Mouse (Mus musculus) large intestine, adult 2 months (tissue): ENCODE results near the gene Gas2l3. TPM values are rescaled to one million over a fixed set of nuclear protein-coding genes. Genes with fewer than 3 reads are reported as not detected.

Experiments
- DNase-seq: peaks from one replicate; pipeline ENCODE4 v3.0.0-alpha.2; 2012; ENCODE audit warnings: low read depth, low spot score
- WGBS: fragments of 180-500 bp; shearing (Covaris S2); methylation state at CpG from one replicate; pipeline ENCODE4 v1.1.7; 2018; 5-methylcytosine and 5-hydroxymethylcytosine counted together
- polyA plus RNA-seq: library from polyadenylated mRNA; depleted of rRNA; stranded (reverse); fragments of >200 nt; gene quantifications from 2 replicates; pipeline ENCODE4 v1.2.3, GENCODE M21; 2012; rRNA removed

Gas2l3 gene
- polyA plus RNA-seq, 1 experiment: 1.5 TPM

DNA sequence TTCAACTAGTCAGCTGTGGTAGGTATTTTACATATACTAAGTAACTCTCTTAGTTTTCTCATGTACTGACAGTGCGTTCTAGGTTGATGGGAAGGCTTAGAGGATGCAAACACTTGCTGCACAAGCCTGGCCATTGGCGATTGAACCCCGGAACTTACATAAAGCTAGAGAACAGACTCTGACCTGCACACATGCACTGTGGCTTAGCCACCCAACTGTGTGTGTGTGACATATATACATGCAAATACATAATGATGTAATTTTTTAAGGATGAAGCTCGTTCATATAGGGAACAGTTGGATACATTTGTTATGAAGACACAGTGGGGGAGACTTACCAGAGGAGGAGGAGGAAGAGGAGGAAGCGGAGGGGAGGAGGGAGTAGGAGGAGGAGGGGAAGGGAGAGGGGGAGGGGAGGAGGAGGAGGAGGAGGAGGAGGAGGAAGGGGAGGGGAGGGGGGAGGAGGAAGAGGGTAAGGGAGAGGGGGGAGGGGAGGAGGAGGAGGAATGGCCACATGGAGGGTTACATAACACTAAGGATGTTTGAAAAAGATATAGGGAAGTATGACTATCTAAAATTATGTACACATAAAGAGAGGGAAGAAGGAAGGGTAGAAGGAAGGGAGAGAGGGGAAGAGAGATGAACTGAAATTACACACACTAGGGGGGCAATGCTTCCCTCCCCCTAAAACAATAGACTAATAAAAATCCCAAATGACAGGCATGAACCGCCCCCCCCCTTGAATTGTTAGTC, 36.9 kb downstream of the Gas2l3 start:
- 68% methylated on average over 5 of the region's 6 CpGs for WGBS
- no peak for DNase-seq

DNA sequence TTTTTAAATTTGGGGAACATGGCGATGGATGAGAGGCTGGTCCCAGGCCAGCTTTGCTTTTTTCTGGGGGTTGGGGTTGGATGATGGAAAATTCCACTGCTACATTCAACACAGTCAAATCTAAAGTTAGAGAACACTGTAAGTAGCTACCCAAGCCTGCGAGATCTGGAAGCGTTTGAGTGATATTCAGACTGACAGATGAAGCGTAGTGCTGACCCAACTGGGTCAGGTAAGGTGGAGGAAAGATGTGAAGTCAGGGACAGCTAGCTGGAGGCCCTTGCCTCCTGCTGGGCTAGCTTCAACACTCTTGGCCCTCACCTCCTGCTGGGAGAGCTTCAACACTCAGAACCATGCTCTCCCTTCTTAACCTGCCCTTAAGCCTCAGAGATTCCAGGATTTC, 38.8 kb downstream of the Gas2l3 start:
- WGBS: 87% methylated on average over 4 of the region's 4 CpGs

GRCm38 (mm10) chr10:89400674-89401336, 43.0 kb downstream of the Gas2l3 start:
- WGBS: 75% methylated on average over 19 of the region's 19 CpGs
- no peak for DNase-seq

More for the DNA sequence above, 38.8 kb downstream of the Gas2l3 start:
- no peak for DNase-seq

DNA sequence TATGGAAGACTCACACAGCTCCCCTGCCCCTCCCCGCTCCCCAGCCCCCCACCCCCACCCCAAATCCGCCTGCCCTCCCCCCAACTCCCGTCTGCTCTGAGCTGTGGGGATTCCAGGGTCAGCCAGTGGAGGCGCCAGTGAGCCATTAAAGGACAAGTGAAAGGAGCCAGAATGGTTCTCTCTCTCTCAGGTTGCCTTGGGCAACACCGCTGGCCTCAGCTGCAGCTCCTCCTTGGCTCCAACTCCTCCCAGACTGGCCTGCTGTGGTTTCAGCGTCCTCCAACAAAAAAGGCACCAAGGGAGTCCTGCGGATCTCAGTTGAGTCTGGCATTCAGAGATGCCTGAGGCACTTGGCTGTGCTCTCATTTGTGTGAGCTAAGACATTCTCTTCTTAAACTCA, 47.9 kb downstream of the Gas2l3 start:
- DNase-seq: no peak
- 8% methylated on average over 7 of the region's 7 CpGs for WGBS

GRCm38 (mm10) chr10:89395321-89395720, 48.4 kb downstream of the Gas2l3 start:
- DNase-seq: no peak
- WGBS: 31% methylated on average over 7 of the region's 7 CpGs

GRCm38 (mm10) chr10:89392687-89393086, 51.1 kb downstream of the Gas2l3 start:
- DNase-seq: no peak
- WGBS: 53% methylated on average over 4 of the region's 4 CpGs

GRCm38 (mm10) chr10:89391571-89392163, 52.1 kb downstream of the Gas2l3 start:
- no peak for DNase-seq
- WGBS: 80% methylated on average over 4 of the region's 4 CpGs

DNA sequence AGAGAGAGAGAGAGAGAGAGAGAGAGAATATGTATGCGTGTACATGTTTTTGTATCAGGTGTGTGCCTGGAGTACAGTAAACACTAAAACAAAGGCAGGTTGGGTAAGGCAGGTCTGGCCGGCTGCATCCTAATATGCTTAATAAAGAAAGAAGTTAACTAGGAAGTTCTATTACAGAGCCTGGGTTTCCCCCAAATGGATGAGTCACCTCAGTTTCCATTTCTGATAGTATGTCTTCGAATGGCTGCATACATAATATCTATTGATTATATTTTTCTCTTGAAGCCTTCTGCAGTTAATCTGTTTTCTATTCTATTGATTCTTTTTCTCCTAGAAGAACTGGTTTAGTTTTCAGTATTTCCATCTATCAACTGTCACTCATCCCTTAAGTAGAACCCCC, 57.3 kb downstream of the Gas2l3 start:
- DNase-seq: no peak
- 70% methylated on average over 3 of the region's 3 CpGs for WGBS

GRCm38 (mm10) chr10:89383462-89383861, 60.3 kb downstream of the Gas2l3 start:
- WGBS: 8% methylated on average over 5 of the region's 5 CpGs
- peak; percentile 39 for DNase-seq

DNA sequence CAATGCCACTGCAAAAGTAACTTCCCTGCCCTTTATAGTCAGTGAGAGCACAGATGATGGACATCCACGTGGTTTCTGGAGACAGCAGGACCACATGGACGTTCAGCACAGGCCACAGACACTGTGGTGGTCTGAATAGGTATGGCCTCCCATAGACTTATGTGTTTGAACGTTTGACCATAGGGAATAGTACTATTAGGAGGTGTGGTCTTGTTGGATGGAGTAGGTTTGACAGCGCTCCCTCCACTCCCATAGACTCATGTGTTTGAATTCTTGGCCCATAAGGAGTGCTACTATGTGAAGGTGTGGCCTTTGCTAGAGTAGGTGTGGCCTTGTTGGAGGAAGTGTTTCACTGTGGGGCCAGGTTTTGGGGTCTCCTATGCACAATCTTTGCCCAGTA, 66.0 kb downstream of the Gas2l3 start:
- WGBS: 70% methylated on average over 4 of the region's 4 CpGs
- no peak for DNase-seq

DNA sequence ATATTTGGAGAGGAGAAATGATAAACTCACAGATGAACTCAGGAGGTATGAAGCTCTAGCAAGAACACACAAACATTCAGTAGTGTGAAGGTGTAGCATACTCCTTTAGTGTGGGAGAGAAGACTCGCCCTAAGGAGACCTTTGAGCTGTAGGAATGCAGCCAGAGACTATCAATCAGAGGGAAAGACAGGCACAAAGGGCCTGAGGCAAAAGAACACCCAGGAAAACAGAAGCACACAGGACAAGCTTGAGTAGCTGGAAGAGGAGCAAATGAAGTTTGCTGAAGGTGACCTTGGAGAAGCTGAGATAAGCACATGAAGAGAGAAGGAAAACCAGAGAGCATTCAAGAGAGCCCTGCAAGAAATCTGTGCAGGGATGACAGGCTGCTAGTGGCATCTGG, 73.7 kb downstream of the Gas2l3 start:
- 11% methylated on average over 1 of the region's 1 CpGs for WGBS

DNA sequence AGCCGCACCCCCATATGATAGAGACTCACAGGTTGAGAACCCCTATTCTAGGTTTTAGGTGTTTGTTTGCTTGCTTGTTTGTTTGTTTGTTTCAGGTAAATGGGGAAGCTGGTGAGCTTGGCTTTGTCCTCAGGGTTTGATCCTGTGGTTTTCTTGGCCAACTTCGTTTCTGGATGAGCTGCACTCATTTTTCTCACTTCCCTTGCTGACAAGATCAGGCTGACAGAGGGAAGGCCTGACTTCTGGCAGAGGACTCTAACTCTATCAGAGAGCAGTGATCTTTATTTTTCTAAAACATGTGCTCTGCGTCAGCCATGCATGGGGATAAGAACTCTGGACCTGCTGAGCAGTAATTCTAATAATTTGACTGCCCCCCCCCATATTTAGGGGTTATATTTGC, 84.8 kb downstream of the Gas2l3 start:
- DNase-seq: no peak
- WGBS: 63% methylated on average over 3 of the region's 3 CpGs

More for the DNA sequence above, 73.7 kb downstream of the Gas2l3 start:
- DNase-seq: no peak

Other genes with a start within 250 kb of the Gas2l3 start
- gene Ano4, start 99.2 kb downstream of the Gas2l3 start, polyA plus RNA-seq: 0.03 and 0.05 TPM in 2 replicates
- gene Nr1h4, start 89.6 kb upstream of the Gas2l3 start, polyA plus RNA-seq: 44.6 and 70.1 TPM in 2 replicates
- 0.23 and 0.77 TPM in 2 replicates for gene Slc17a8, start 177.3 kb upstream of the Gas2l3 start, polyA plus RNA-seq
- gene Scyl2, start 242.3 kb upstream of the Gas2l3 start, polyA plus RNA-seq: 13.7 and 22.2 TPM in 2 replicates